Mouse (Mus musculus) midbrain, embryonic 15.5 days (tissue): ENCODE measurements around the gene Tns3. TPM values are rescaled to one million over a fixed set of nuclear protein-coding genes. Genes with fewer than 3 reads are reported as not detected.
"Not testable (repeated sequence)": the region's sequence is repeated elsewhere in the genome, so short reads cannot be mapped to it uniquely, and the experiment has no call there.

ENCODE experiments used
- ATAC-seq: fragments of 200-750 bp; cut with Nextera tagmentation; replicated peaks from 2 replicates; pipeline ENCODE4 v1.8.0; 2017; ENCODE audit warnings: moderate TSS enrichment
- H3K27ac ChIP-seq: fragments of 300-500 bp; sonication (generic); 2 replicates; pipeline ENCODE4 v1.5.1; 2015; ENCODE audit warnings: mild to moderate bottlenecking, inconsistent platforms
- H3K27me3 ChIP-seq: fragments of 300-500 bp; sonication (generic); replicated peaks from 2 replicates; pipeline ENCODE4 v1.6.1; 2015; ENCODE audit warnings: inconsistent platforms
- H3K36me3 ChIP-seq: fragments of 300-500 bp; sonication (generic); replicated peaks from 2 replicates; pipeline ENCODE4 v1.6.1; 2015; ENCODE audit warnings: inconsistent platforms
- H3K4me1 ChIP-seq: fragments of 300-500 bp; sonication (generic); 2 replicates; pipeline ENCODE4 v1.6.1; 2015; ENCODE audit warnings: inconsistent platforms
- H3K4me2 ChIP-seq: fragments of 300-500 bp; sonication (generic); 2 replicates; pipeline ENCODE4 v1.6.1; 2015; ENCODE audit warnings: inconsistent platforms, mild to moderate bottlenecking, moderate library complexity
- H3K4me3 ChIP-seq: fragments of 300-500 bp; sonication (generic); 2 replicates; pipeline ENCODE4 v1.5.1; 2015; ENCODE audit warnings: mild to moderate bottlenecking, inconsistent platforms
- H3K9ac ChIP-seq: fragments of 300-500 bp; sonication (generic); 2 replicates; pipeline ENCODE4 v1.6.1; 2015; ENCODE audit warnings: mild to moderate bottlenecking, inconsistent platforms
- H3K9me3 ChIP-seq: fragments of 300-500 bp; sonication (generic); 2 replicates; pipeline ENCODE4 v1.6.1; 2016; ENCODE audit warnings: inconsistent platforms
- WGBS: fragments of 180-500 bp; shearing (Covaris S2); methylation state at CpG from one replicate; pipeline ENCODE4 v1.1.7; 2015; ENCODE audit warnings: mixed read lengths; 5-methylcytosine and 5-hydroxymethylcytosine counted together
- polyA plus RNA-seq: library from polyadenylated mRNA; unstranded; fragments of >200 nt; fragmentation: Nextera tagmentation; extraction: Ambion mirVana; gene quantifications from 2 replicates; pipeline ENCODE4 v1.2.1, GENCODE M21; 2015

The Tns3 gene
- polyA plus RNA-seq, 1 experiment from 2014 or later = 6.1 TPM

- Histone ChIP-seq H3K9me3 (no peaks in the 10 kb centered on the region), H3K4me2 (no peak overlapping the region), H3K27ac (no peak overlapping the region), H3K36me3 (no peaks in the 10 kb centered on the region), H3K27me3 (no peaks in the 10 kb centered on the region), H3K9ac (no peak overlapping the region), H3K4me1 (no peaks in the 10 kb centered on the region), H3K4me3 (no peak overlapping the region)
- ATAC-seq = no peak
- WGBS = 66% methylated on average over 6 of the region's 6 CpGs
Observed at GRCm38 (mm10) chr11:8544355-8544754, 120.0 kb downstream of the Tns3 start.

- Histone ChIP-seq H3K4me1 (no peaks in the 10 kb centered on the region), H3K36me3 (no peaks in the 10 kb centered on the region), H3K9ac (no peak overlapping the region), H3K4me3 (no peak overlapping the region), H3K9me3 (no peaks in the 10 kb centered on the region), H3K4me2 (no peak overlapping the region), H3K27ac (no peak overlapping the region), H3K27me3 (no peaks in the 10 kb centered on the region)
- ATAC-seq = peak; percentile 82
- 68% methylated on average over 9 of the region's 9 CpGs for WGBS
Observed at GRCm38 (mm10) chr11:8541222-8541815, 123.0 kb downstream of the Tns3 start.

DNA sequence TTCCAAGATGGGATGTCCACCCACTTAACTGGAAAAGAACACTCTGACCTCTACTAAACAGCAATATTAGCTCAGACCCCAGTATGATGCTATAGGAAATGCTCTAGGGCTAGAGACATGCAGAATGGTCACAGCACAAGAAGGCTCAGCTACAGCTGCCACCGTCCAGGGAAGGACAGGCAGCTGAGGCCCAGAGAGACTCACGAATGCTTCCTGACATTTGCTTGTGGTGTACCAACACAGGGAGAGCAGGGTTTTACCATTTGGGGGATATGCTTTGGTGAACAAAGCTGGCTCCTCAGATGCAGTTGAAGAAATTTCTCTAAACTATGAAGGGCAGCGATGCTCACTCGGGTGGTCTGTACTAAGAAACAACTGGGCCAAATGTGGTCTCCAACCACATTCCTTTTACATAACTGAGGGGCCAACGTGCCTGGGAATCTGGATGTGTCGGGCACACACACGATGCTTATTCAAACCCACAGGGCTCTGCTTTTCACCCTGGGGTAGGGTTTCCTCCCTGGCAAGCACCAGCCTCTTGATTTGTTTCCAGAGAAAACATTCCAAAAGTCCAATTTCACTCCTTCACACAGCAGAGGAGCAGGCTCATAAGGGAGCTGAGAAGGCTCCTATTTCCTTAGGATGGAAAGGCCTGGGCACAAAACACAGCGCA, 124.6 kb downstream of the Tns3 start:
- 76% methylated on average over 8 of the region's 8 CpGs for WGBS
- Histone ChIP-seq H3K9ac (no peak overlapping the region), H3K36me3 (no peaks in the 10 kb centered on the region), H3K4me2 (no peak overlapping the region), H3K4me3 (no peak overlapping the region), H3K27ac (no peak overlapping the region), H3K9me3 (no peaks in the 10 kb centered on the region), H3K27me3 (no peaks in the 10 kb centered on the region), H3K4me1 (no peaks in the 10 kb centered on the region)
- ATAC-seq = no peak

- Histone ChIP-seq H3K9me3 (no peaks in the 10 kb centered on the region), H3K36me3 (no peaks in the 10 kb centered on the region), H3K4me3 (no peak overlapping the region), H3K4me2 (no peak overlapping the region), H3K4me1 (peaks cover 2% of the 10 kb centered on the region; the same call in 1 of the 2 replicates), H3K27ac (no peak overlapping the region), H3K9ac (no peak overlapping the region), H3K27me3 (no peaks in the 10 kb centered on the region)
- ATAC-seq = no peak
- WGBS = 72% methylated on average over 5 of the region's 5 CpGs
Observed at GRCm38 (mm10) chr11:8537013-8537614, 127.2 kb downstream of the Tns3 start.

GRCm38 (mm10) chr11:8534893-8535292, 129.4 kb downstream of the Tns3 start:
- H3K9me3 ChIP-seq = no peaks in the 10 kb centered on the region
- ATAC-seq = no peak; the same call in 1 of the 2 replicates
- no peak overlapping the region for H3K27ac ChIP-seq
- no peak overlapping the region for H3K9ac ChIP-seq
- no peaks in the 10 kb centered on the region for H3K27me3 ChIP-seq
- 20% methylated on average over 4 of the region's 4 CpGs for WGBS
- no peak overlapping the region for H3K4me2 ChIP-seq
- H3K4me3 ChIP-seq = no peak overlapping the region
- H3K36me3 ChIP-seq = no peaks in the 10 kb centered on the region
- H3K4me1 ChIP-seq = peaks cover 8% of the 10 kb centered on the region; the same call in 1 of the 2 replicates

DNA sequence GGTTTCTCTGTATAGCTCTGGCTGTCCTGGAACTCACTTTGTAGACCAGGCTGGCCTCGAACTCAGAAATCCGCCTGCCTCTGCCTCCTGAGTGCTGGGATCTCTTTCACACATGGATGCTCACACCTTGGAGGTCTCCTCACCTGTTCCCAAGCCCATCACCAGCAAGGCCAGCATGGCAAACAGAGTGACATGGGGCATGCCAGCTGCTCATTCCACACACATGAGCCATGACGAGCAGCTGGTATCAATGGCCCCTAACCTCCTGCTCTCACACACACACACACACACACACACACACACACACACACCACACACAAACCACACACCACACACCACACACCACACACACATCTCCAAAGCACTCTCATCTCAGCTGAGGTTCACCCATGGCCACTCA, 131.6 kb downstream of the Tns3 start:
- not testable (repeated sequence) for H3K4me1 ChIP-seq, H3K4me2 ChIP-seq, H3K36me3 ChIP-seq, H3K27ac ChIP-seq, H3K27me3 ChIP-seq, H3K4me3 ChIP-seq, H3K9ac ChIP-seq, H3K9me3 ChIP-seq, ATAC-seq
- WGBS = 95% methylated on average over 3 of the region's 3 CpGs

DNA sequence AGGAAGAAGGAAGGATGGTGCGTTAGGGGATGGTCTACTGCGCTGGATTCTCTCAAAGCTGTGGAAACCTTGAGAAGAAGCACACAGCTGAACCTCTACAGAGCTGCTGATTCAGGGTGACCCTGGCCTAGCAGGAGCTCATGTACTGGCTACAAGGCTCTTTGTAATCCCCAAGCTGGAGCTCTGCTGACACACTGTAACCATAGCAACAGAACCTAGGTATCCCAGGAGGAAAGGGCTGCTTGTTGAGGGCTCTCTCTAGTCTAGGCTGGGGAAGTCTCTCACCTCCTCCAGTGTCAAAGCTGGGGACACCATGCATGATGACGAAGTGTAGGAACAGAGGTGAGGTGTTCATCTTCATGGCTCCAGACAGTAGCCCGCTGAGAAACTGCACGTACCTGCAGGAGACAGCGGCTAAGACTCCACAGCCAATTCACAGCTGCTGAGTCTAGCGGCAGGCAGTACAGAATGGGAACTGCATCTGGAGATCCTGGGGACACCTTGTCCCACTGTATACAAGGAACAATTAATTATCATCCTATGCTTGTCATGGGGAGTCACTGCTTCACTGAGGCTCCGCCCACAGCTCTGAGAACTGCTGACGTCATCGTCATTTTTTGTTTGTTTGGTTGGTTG, 132.1 kb downstream of the Tns3 start:
- H3K9me3 ChIP-seq = no peaks in the 10 kb centered on the region
- H3K9ac ChIP-seq = no peak overlapping the region
- H3K4me1 ChIP-seq = peaks cover 8% of the 10 kb centered on the region; the same call in 1 of the 2 replicates
- no peaks in the 10 kb centered on the region for H3K27me3 ChIP-seq
- WGBS = 79% methylated on average over 10 of the region's 10 CpGs
- no peak overlapping the region for H3K4me3 ChIP-seq
- peak; percentile 80 for ATAC-seq
- H3K36me3 ChIP-seq = no peaks in the 10 kb centered on the region
- H3K4me2 ChIP-seq = no peak overlapping the region
- H3K27ac ChIP-seq = no peak overlapping the region

GRCm38 (mm10) chr11:8530506-8530905, 133.8 kb downstream of the Tns3 start:
- no peak for ATAC-seq
- H3K4me2 ChIP-seq = no peak overlapping the region
- no peak overlapping the region for H3K4me3 ChIP-seq
- H3K9me3 ChIP-seq = no peaks in the 10 kb centered on the region
- no peak overlapping the region for H3K9ac ChIP-seq
- no peak overlapping the region for H3K27ac ChIP-seq
- WGBS = 57% methylated on average over 4 of the region's 4 CpGs
- no peaks in the 10 kb centered on the region for H3K36me3 ChIP-seq
- H3K27me3 ChIP-seq = no peaks in the 10 kb centered on the region
- H3K4me1 ChIP-seq = peaks cover 8% of the 10 kb centered on the region

- no peak overlapping the region for H3K4me3 ChIP-seq
- no peaks in the 10 kb centered on the region for H3K27me3 ChIP-seq
- ATAC-seq = no peak
- H3K27ac ChIP-seq = no peak overlapping the region
- peaks cover 8% of the 10 kb centered on the region for H3K4me1 ChIP-seq
- no peaks in the 10 kb centered on the region for H3K9me3 ChIP-seq
- H3K4me2 ChIP-seq = no peak overlapping the region
- no peaks in the 10 kb centered on the region for H3K36me3 ChIP-seq
- 87% methylated on average over 4 of the region's 4 CpGs for WGBS
- H3K9ac ChIP-seq = no peak overlapping the region
Observed at GRCm38 (mm10) chr11:8530036-8530435, 134.3 kb downstream of the Tns3 start.

DNA sequence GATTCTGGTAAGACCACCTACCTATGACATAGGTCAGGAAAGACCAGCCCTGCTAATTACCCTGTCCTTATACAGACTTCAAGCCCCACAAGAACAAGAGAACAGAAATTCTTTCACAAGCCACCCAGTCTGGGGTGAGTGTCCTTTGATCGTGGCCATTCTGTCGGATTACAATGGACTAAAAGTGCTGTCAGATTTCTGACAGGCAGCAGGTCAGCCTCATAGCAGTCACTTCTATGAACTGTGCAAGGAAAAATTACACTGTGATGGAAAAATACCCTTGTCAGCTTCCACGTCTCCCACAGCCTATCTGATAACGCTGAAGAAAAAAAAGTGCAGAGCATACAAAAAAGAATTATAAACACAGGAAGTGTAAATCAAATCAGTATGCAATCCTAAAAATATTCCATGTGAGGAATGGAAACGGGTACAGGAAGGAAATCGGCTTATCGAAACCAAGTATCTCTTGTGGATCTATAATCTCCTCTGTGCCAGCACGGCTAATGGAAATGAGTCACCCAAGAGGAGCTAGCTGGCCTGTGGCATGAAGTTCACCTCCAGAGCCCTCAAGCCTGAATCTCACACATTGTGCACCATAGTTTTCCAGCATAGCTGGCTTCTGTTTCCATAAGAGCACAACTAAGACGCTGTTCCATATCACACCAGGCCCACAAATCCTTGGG, 138.7 kb downstream of the Tns3 start:
- Histone ChIP-seq H3K4me3 (no peak overlapping the region), H3K36me3 (no peaks in the 10 kb centered on the region), H3K27me3 (no peaks in the 10 kb centered on the region), H3K27ac (no peak overlapping the region), H3K9ac (no peak overlapping the region), H3K9me3 (no peaks in the 10 kb centered on the region), H3K4me2 (no peak overlapping the region), H3K4me1 (peaks cover 8% of the 10 kb centered on the region)
- 62% methylated on average over 9 of the region's 9 CpGs for WGBS
- ATAC-seq = no peak

GRCm38 (mm10) chr11:8523344-8524126, 140.8 kb downstream of the Tns3 start:
- H3K27me3 ChIP-seq = no peaks in the 10 kb centered on the region
- peaks cover 8% of the 10 kb centered on the region for H3K4me1 ChIP-seq
- no peaks in the 10 kb centered on the region for H3K36me3 ChIP-seq
- no peaks in the 10 kb centered on the region for H3K9me3 ChIP-seq
- H3K27ac ChIP-seq = no peak overlapping the region
- 42% methylated on average over 10 of the region's 10 CpGs for WGBS
- no peak overlapping the region for H3K4me2 ChIP-seq
- ATAC-seq = peak; percentile 76
- no peak overlapping the region for H3K4me3 ChIP-seq
- H3K9ac ChIP-seq = no peak overlapping the region
